ENCODE assay signal across 8 mouse cellular contexts in genomic region chr14:57161201-57161600, GRCm38 (mm10). TPM values are rescaled to one million over a fixed set of nuclear protein-coding genes. Genes with fewer than 3 reads are reported as not detected.
DNase-seq lines count a peak whose midpoint lies in the region; ATAC-seq lines count a peak whose summit lies in the region.
"Had no signal": no experiment of that assay in that cellular context is flagged by ENCODE, and none has a peak within 500 bp of the region (broad histone marks: within the 10 kb centered on the region; RNA-seq: fewer than 3 reads in every experiment).

No protein-coding gene starts in this region.

- H3K27me3 ChIP-seq in limb, embryonic 15.5 days: no peaks in the 10 kb centered on the region
- H3K27me3 ChIP-seq in liver, embryonic 12.5 days (replicated peaks): peaks cover 4% of the 10 kb centered on the region

- peak; percentile 48 for ATAC-seq in limb, embryonic 15.5 days (ENCODE audit: insufficient number of reproducible peaks, low FRiP score, low TSS enrichment, low read depth)
- no peak for ATAC-seq in liver, embryonic 12.5 days

- no peak overlapping the region for H3K27ac ChIP-seq in limb, embryonic 15.5 days
- H3K27ac ChIP-seq in liver, embryonic 12.5 days: no peak overlapping the region

- no peak overlapping the region for H3K4me2 ChIP-seq in limb, embryonic 15.5 days
- no peak overlapping the region for H3K4me2 ChIP-seq in liver, embryonic 12.5 days

- WGBS in limb, embryonic 15.5 days: 30% methylated on average over 4 of the region's 4 CpGs
- WGBS in liver, embryonic 12.5 days (ENCODE audit: insufficient replicate concordance): 59% methylated on average over 4 of the region's 4 CpGs

- H3K4me3 ChIP-seq in limb, embryonic 15.5 days: no peak overlapping the region
- no peak overlapping the region for H3K4me3 ChIP-seq in liver, embryonic 12.5 days

- H3K9ac ChIP-seq in limb, embryonic 15.5 days: no peak overlapping the region
- no peak overlapping the region for H3K9ac ChIP-seq in liver, embryonic 12.5 days

- no peaks in the 10 kb centered on the region for H3K9me3 ChIP-seq in limb, embryonic 15.5 days
- H3K9me3 ChIP-seq in liver, embryonic 12.5 days (replicated peaks): no peaks in the 10 kb centered on the region

- H3K4me1 ChIP-seq in limb, embryonic 15.5 days: peaks cover 15% of the 10 kb centered on the region
- H3K4me1 ChIP-seq in liver, embryonic 12.5 days: no peaks in the 10 kb centered on the region

- H3K36me3 ChIP-seq in limb, embryonic 15.5 days: no peaks in the 10 kb centered on the region
- no peaks in the 10 kb centered on the region for H3K36me3 ChIP-seq in liver, embryonic 12.5 days

- peak; percentile 11 for DNase-seq in lung, postnatal 36 days
- DNase-seq in lung, adult 18-20 months: no peak
- peak; percentile 1 for DNase-seq in cerebellum, adult 9-10 months
- DNase-seq in heart, adult 9 months (ENCODE audit: low spot score in 2 of 2): peak; percentile 20 to 42
- DNase-seq in spleen, postnatal 14 days (ENCODE audit: low spot score in 2 of 2): no peak

RNA-seq across cellular contexts. Expression of gene Gjb6, which starts 27.8 kb away (rescaled TPM):
- polyA plus RNA-seq in limb, embryonic 15.5 days (2015; fragmentation: Nextera tagmentation; extraction: Ambion mirVana): 53.5 and 65.0 TPM in 2 replicates
- polyA plus RNA-seq in liver, embryonic 12.5 days (2016; fragmentation: Nextera tagmentation; extraction: Ambion mirVana): 0.10 and 0.19 TPM in 2 replicates
- polyA plus RNA-seq: heart, embryonic 14.5 days had no signal

RNA-seq across cellular contexts. Expression of gene Gm4491, which starts 45.5 kb away (rescaled TPM):
- polyA plus RNA-seq in limb, embryonic 15.5 days (2015; fragmentation: Nextera tagmentation; extraction: Ambion mirVana): 0.15 TPM in 1 of 2 replicates, not detected in the other
- polyA plus RNA-seq in liver, embryonic 12.5 days (2016; fragmentation: Nextera tagmentation; extraction: Ambion mirVana): not detected in 2 replicates
- polyA plus RNA-seq: heart, embryonic 14.5 days had no signal

RNA-seq across cellular contexts. Expression of gene Gjb2, which starts 56.7 kb away (rescaled TPM):
- polyA plus RNA-seq in limb, embryonic 15.5 days (2015; fragmentation: Nextera tagmentation; extraction: Ambion mirVana): 101 and 112 TPM in 2 replicates
- polyA plus RNA-seq in liver, embryonic 12.5 days (2016; fragmentation: Nextera tagmentation; extraction: Ambion mirVana): 2.0 and 3.5 TPM in 2 replicates
- polyA plus RNA-seq: heart, embryonic 14.5 days had no signal

Comparison
In these comparisons a context has a peak if more than half of its experiments do, and no peak if none do; other contexts are left out.
1. DNase-seq: peak in lung, postnatal 36 days (single experiment), cerebellum, adult 9-10 months (single experiment) and heart, adult 9 months (2 of 2); none in lung, adult 18-20 months (0 of 2) and spleen, postnatal 14 days (0 of 2).
2. RNA of gene Gjb6, which starts 27.8 kb away (polyA plus RNA-seq): 53.5 to 65.0 TPM in limb, embryonic 15.5 days; 0.10 to 0.19 TPM in liver, embryonic 12.5 days; every median in the first group is over 10 times any median in the second.
3. RNA of gene Gjb2, which starts 56.7 kb away (polyA plus RNA-seq): 101 to 112 TPM in limb, embryonic 15.5 days; 2.0 to 3.5 TPM in liver, embryonic 12.5 days; every median in the first group is over 10 times any median in the second.